In genomic region chr4:134307367-134308072, GRCm38 (mm10) we compare ENCODE assay signal across 8 mouse cellular contexts. TPM values are rescaled to one million over a fixed set of nuclear protein-coding genes. Genes with fewer than 3 reads are reported as not detected.
DNase-seq lines count a peak whose midpoint lies in the region; ATAC-seq and TF ChIP-seq lines count a peak whose summit lies in the region.

No protein-coding gene starts in this region.

- intact Hi-C loops in left cerebral cortex, postnatal 14 days (cut with DNase I): no loop called here

- WGBS in intestine, embryonic 16.5 days: 6% methylated on average over 12 of the region's 12 CpGs

- TF ChIP-seq EP300 in CH12.LX (IDR thresholded peaks at IDR 0.05; ENCODE audit: low read length): no peak

- H3K27ac ChIP-seq in CH12.LX (ENCODE audit: insufficient read depth, low read depth): no peak overlapping the region
- peak overlapping the region; percentile 52 for H3K27ac ChIP-seq in intestine, embryonic 16.5 days (ENCODE audit: low read length)

- H3K4me3 ChIP-seq in CH12.LX (replicated peaks in 1 of 3; ENCODE audit: low read depth in 2 of 3, low read length in 2 of 3, poor library complexity in 1 of 3): peak overlapping the region in 1 of 3 experiments; percentile 16
- no peak overlapping the region for H3K4me3 ChIP-seq in intestine, embryonic 16.5 days (ENCODE audit: low read length)

- TF ChIP-seq POLR2A in CH12.LX (IDR thresholded peaks at IDR 0.05; ENCODE audit: low read depth, low read length): no peak; the same call in 1 of the 2 replicates

- peaks cover 4 to 20% of the 10 kb centered on the region in 2 experiments for H3K4me1 ChIP-seq in CH12.LX (ENCODE audit: control insufficient read depth in 1 of 2, insufficient read depth in 2 of 2)
- H3K4me1 ChIP-seq in intestine, embryonic 16.5 days (ENCODE audit: control insufficient read depth, insufficient read depth, low read length): peaks cover 11% of the 10 kb centered on the region

- ATAC-seq in intestine, embryonic 16.5 days: peak; percentile 89
- ATAC-seq in megakaryocyte, adult 5-6 weeks (ENCODE audit: poor library complexity, severe bottlenecking): peak; percentile 97

- H3K36me3 ChIP-seq in CH12.LX (replicated peaks in 1 of 2; ENCODE audit: control insufficient read depth in 1 of 2, insufficient read depth in 1 of 2, low read length in 1 of 2): no peaks in the 10 kb centered on the region
- no peaks in the 10 kb centered on the region for H3K36me3 ChIP-seq in intestine, embryonic 16.5 days (ENCODE audit: control insufficient read depth, insufficient read depth, low read length)

- no peaks in the 10 kb centered on the region for H3K27me3 ChIP-seq in CH12.LX (replicated peaks)
- no peaks in the 10 kb centered on the region for H3K27me3 ChIP-seq in intestine, embryonic 16.5 days (replicated peaks; ENCODE audit: control insufficient read depth, insufficient read depth, low read length)

- dilution Hi-C loops in CH12.LX (cut with MboI; ENCODE audit: extremely low pct_ligation_motif_present, extremely low pct_unique_long_range_greater_than_20kb, low sequenced_read_pairs): no loop called here

- DNase-seq in CH12.LX (ENCODE audit: extremely low read depth): no peak
- DNase-seq in embryo, embryonic 10.5 days (ENCODE audit: low spot score): peak; percentile 50
- peak; percentile 39 to 71 for DNase-seq in gastrocnemius, postnatal 4 days (ENCODE audit: low spot score in 2 of 2)
- DNase-seq in left cerebral cortex, postnatal 14 days (ENCODE audit: low spot score in 2 of 2): peak; percentile 65 to 76
- DNase-seq in right cerebral cortex, adult 18-20 months: peak; percentile 37
- no peak for DNase-seq in cerebellum, adult 9-10 months

- H3K4me2 ChIP-seq in CH12.LX (ENCODE audit: insufficient read depth, low read depth, poor library complexity, severe bottlenecking): peak overlapping the region; percentile 47
- peak overlapping the region; percentile 33 for H3K4me2 ChIP-seq in intestine, embryonic 16.5 days (ENCODE audit: low read depth, low read length)

- H3K9me3 ChIP-seq in CH12.LX (replicated peaks; ENCODE audit: low read length): no peaks in the 10 kb centered on the region
- H3K9me3 ChIP-seq in intestine, embryonic 16.5 days (ENCODE audit: control insufficient read depth, low read length): no peaks in the 10 kb centered on the region

- H3K79me2 ChIP-seq in CH12.LX (replicated peaks; ENCODE audit: control insufficient read depth, extremely low read depth, insufficient read depth, poor library complexity, severe bottlenecking): no peaks in the 10 kb centered on the region

- H3K9ac ChIP-seq in CH12.LX (ENCODE audit: insufficient read depth, low read depth): no peak overlapping the region
- peak overlapping the region; percentile 33; the same call in 1 of the 2 replicates for H3K9ac ChIP-seq in intestine, embryonic 16.5 days (ENCODE audit: low read depth, low read length)

- peak; percentile 43 for TF ChIP-seq RAD21 in CH12.LX (IDR thresholded peaks at IDR 0.05; ENCODE audit: low read depth, low read length)

- in situ Hi-C loops in CH12.LX (cut with MboI; ENCODE audit: low pct_ligation_motif_present, low pct_unique_long_range_greater_than_20kb, low sequenced_read_pairs): loop anchor here (5.0 kb wide), 1 partner anchor 45 kb away; no protein-coding TSS in a partner anchor

- TF ChIP-seq CTCF in CH12.LX (conservative IDR thresholded peaks at IDR 0.05 in 1 of 2, IDR thresholded peaks at IDR 0.05 in 1 of 2; ENCODE audit: low read depth in 2 of 2, low read length in 2 of 2): peak in 1 of 2 experiments; percentile 59; a peak in 2 of 4 replicates

TF ChIP-seq in CH12.LX, 34 proteins besides CTCF, POLR2A, EP300 and RAD21:
- TF ChIP-seq MEF2A (IDR thresholded peaks at IDR 0.05; ENCODE audit: borderline replicate concordance, low read depth, low read length) (peak; percentile 45; the same call in 1 of the 2 replicates), HCFC1 (IDR thresholded peaks at IDR 0.05; ENCODE audit: low read depth, low read length) (peak; percentile 53), SIN3A (IDR thresholded peaks at IDR 0.05; ENCODE audit: low read length) (peak; percentile 76), ZMIZ1 (IDR thresholded peaks at IDR 0.05; ENCODE audit: low read depth, low read length) (no peak), ELF1 (IDR thresholded peaks at IDR 0.05; ENCODE audit: low read depth, low read length) (peak; percentile 67), ZNF384 (IDR thresholded peaks at IDR 0.05; ENCODE audit: low read depth, low read length) (no peak), BHLHE40 (IDR thresholded peaks at IDR 0.05; ENCODE audit: low read depth, low read length) (peak; percentile 61), CHD2 (IDR thresholded peaks at IDR 0.05; ENCODE audit: low read length) (peak; percentile 70), IRF4 (IDR thresholded peaks at IDR 0.05; ENCODE audit: low read depth, low read length) (peak; percentile 59; the same call in 1 of the 2 replicates), SMC3 (IDR thresholded peaks at IDR 0.05; ENCODE audit: low read depth, low read length) (peak; percentile 32), TCF12 (IDR thresholded peaks at IDR 0.05; ENCODE audit: low read depth, low read length) (0 out of 2 replicates have a peak, but pooled peaks have one; percentile 31), MYC (IDR thresholded peaks at IDR 0.05; ENCODE audit: low read depth, low read length) (no peak), ZC3H11A (IDR thresholded peaks at IDR 0.05; ENCODE audit: low read depth, low read length) (no peak), JUND (conservative IDR thresholded peaks at IDR 0.05; ENCODE audit: low read depth, low read length) (no peak), ETS1 (conservative IDR thresholded peaks at IDR 0.05; ENCODE audit: low read depth, low read length) (peak; percentile 34; the same call in 1 of the 2 replicates), MXI1 (IDR thresholded peaks at IDR 0.05; ENCODE audit: low read depth, low read length) (no peak), KAT2A (IDR thresholded peaks at IDR 0.05; ENCODE audit: insufficient replicate concordance, low read length) (no peak), POLR2AphosphoS2 (IDR thresholded peaks at IDR 0.05; ENCODE audit: low read depth, low read length) (no peak), NRF1 (IDR thresholded peaks at IDR 0.05; ENCODE audit: low read depth, low read length) (no peak)

RNA-seq across cellular contexts. Expression of gene Trim63, which starts 7.4 kb away (rescaled TPM):
- 0.25 TPM in 1 of 2 replicates, not detected in the other for total RNA-seq in CH12.LX (2012; rRNA removed)
- total RNA-seq in CH12.LX (2014; rRNA removed): 0.16 TPM in 1 of 2 replicates, not detected in the other
- 0.38 and 0.49 TPM in 2 replicates for polyA plus RNA-seq in CH12.LX (2012; ENCODE audit: insufficient read length, low read depth)
- total RNA-seq in gastrocnemius, postnatal 4 days (2021): 10 to 100 TPM; 48.4 to 59.5 TPM
- polyA plus RNA-seq in intestine, embryonic 16.5 days (2015; fragmentation: Nextera tagmentation; extraction: Ambion mirVana): 1.3 and 1.9 TPM in 2 replicates
- under 1 TPM; 0.40 to 0.86 TPM for total RNA-seq in left cerebral cortex, postnatal 14 days (2021)
- total RNA-seq in megakaryocyte, adult 5-6 weeks (2015): not detected in 2 replicates
- not detected in 2 replicates for total RNA-seq in megakaryocyte, adult 5-6 weeks (2017)

RNA-seq across cellular contexts. Expression of gene Pdik1l, which starts 19.8 kb away (rescaled TPM):
- total RNA-seq in CH12.LX (2012; rRNA removed) (14.6 and 16.1 TPM in 2 replicates), CH12.LX (2014; rRNA removed) (13.7 and 14.8 TPM in 2 replicates)
- polyA plus RNA-seq in CH12.LX (2012; ENCODE audit: insufficient read length, low read depth): 12.1 and 15.6 TPM in 2 replicates
- 10 to 100 TPM; 10.4 to 11.8 TPM for total RNA-seq in gastrocnemius, postnatal 4 days (2021)
- 14.0 and 16.5 TPM in 2 replicates for polyA plus RNA-seq in intestine, embryonic 16.5 days (2015; fragmentation: Nextera tagmentation; extraction: Ambion mirVana)
- 10 to 100 TPM; 16.1 to 16.4 TPM for total RNA-seq in left cerebral cortex, postnatal 14 days (2021)
- 21.2 and 21.5 TPM in 2 replicates for total RNA-seq in megakaryocyte, adult 5-6 weeks (2015)
- 39.0 and 40.7 TPM in 2 replicates for total RNA-seq in megakaryocyte, adult 5-6 weeks (2017)

RNA-seq across cellular contexts. Expression of gene Slc30a2, which starts 35.5 kb away (rescaled TPM):
- total RNA-seq in CH12.LX (2012; rRNA removed): 8.9 and 9.7 TPM in 2 replicates
- total RNA-seq in CH12.LX (2014; rRNA removed): 4.5 and 5.1 TPM in 2 replicates
- 22.4 and 23.6 TPM in 2 replicates for polyA plus RNA-seq in CH12.LX (2012; ENCODE audit: insufficient read length, low read depth)
- total RNA-seq in gastrocnemius, postnatal 4 days (2021): under 1 TPM; 0.44 to 0.54 TPM
- 7.4 and 10.6 TPM in 2 replicates for polyA plus RNA-seq in intestine, embryonic 16.5 days (2015; fragmentation: Nextera tagmentation; extraction: Ambion mirVana)
- total RNA-seq in left cerebral cortex, postnatal 14 days (2021): under 1 TPM in 1 of 2 experiments, not detected in 1; 0.17 TPM
- 0.11 and 0.18 TPM in 2 replicates for total RNA-seq in megakaryocyte, adult 5-6 weeks (2015)
- 0.22 TPM in 1 of 2 replicates, not detected in the other for total RNA-seq in megakaryocyte, adult 5-6 weeks (2017)

RNA-seq across cellular contexts. Expression of gene Grrp1, which starts 53.6 kb away (rescaled TPM):
- total RNA-seq in CH12.LX (2012; rRNA removed) (not detected in 2 replicates), CH12.LX (2014; rRNA removed) (not detected in 2 replicates)
- polyA plus RNA-seq in CH12.LX (2012; ENCODE audit: insufficient read length, low read depth): not detected in 2 replicates
- total RNA-seq in gastrocnemius, postnatal 4 days (2021): 1 to 10 TPM; 4.5 to 5.7 TPM
- polyA plus RNA-seq in intestine, embryonic 16.5 days (2015; fragmentation: Nextera tagmentation; extraction: Ambion mirVana): 3.6 and 5.0 TPM in 2 replicates
- 1 to 10 TPM; 3.8 to 4.3 TPM for total RNA-seq in left cerebral cortex, postnatal 14 days (2021)
- total RNA-seq in megakaryocyte, adult 5-6 weeks (2015): not detected in 2 replicates
- not detected in 2 replicates for total RNA-seq in megakaryocyte, adult 5-6 weeks (2017)

Comparison
In these comparisons a context has a peak if more than half of its experiments do, and no peak if none do; other contexts are left out.
1. DNase-seq: peak in embryo, embryonic 10.5 days (single experiment), gastrocnemius, postnatal 4 days (2 of 2), left cerebral cortex, postnatal 14 days (2 of 2) and right cerebral cortex, adult 18-20 months (single experiment); none in CH12.LX (single experiment) and cerebellum, adult 9-10 months (single experiment).
2. RNA of gene Trim63, which starts 7.4 kb away (total RNA-seq): 48.4 to 59.5 TPM in gastrocnemius, postnatal 4 days; 0.40 to 0.86 TPM in left cerebral cortex, postnatal 14 days, 0.16 to 0.25 TPM in CH12.LX and not detected in megakaryocyte, adult 5-6 weeks; every median in the first group is over 10 times any median in the second.